Mouse (Mus musculus) liver, embryonic 11.5 days (tissue): ENCODE measurements around the gene Inpp5e. TPM values are rescaled to one million over a fixed set of nuclear protein-coding genes. Genes with fewer than 3 reads are reported as not detected.

Source experiments
- ATAC-seq: fragments of 200-750 bp; cut with Nextera tagmentation; replicated peaks from 2 replicates; pipeline ENCODE4 v1.8.0; 2017; ENCODE audit warnings: moderate number of reproducible peaks, mild to moderate bottlenecking, moderate TSS enrichment, moderate library complexity; ENCODE audit not compliant: low FRiP score
- DNase-seq: peaks from one replicate; pipeline ENCODE4 v3.0.0-alpha.2; 2017; ENCODE audit warnings: low spot score
- H3K27ac ChIP-seq: fragments of 300-500 bp; sonication (generic); 2 replicates; pipeline ENCODE4 v1.5.1; 2014; ENCODE audit warnings: mild to moderate bottlenecking, low read depth, low read length, control low read depth
- H3K27me3 ChIP-seq: fragments of 300-500 bp; sonication (generic); replicated peaks from 2 replicates; pipeline ENCODE4 v1.6.1; 2014; ENCODE audit warnings: low read length, mixed read lengths; ENCODE audit not compliant: control insufficient read depth, insufficient read depth
- H3K36me3 ChIP-seq: fragments of 300-500 bp; sonication (generic); 2 replicates; pipeline ENCODE4 v1.6.1; 2014; ENCODE audit warnings: mild to moderate bottlenecking, low read length, moderate library complexity, mixed read lengths; ENCODE audit not compliant: control insufficient read depth, insufficient read depth
- H3K4me1 ChIP-seq: fragments of 300-500 bp; sonication (generic); replicated peaks from 2 replicates; pipeline ENCODE4 v1.6.1; 2014; ENCODE audit warnings: low read length, mixed read lengths; ENCODE audit not compliant: control insufficient read depth, insufficient read depth
- H3K4me2 ChIP-seq: fragments of 300-500 bp; sonication (generic); 2 replicates; pipeline ENCODE4 v1.6.1; 2014; ENCODE audit warnings: mild to moderate bottlenecking, control low read depth, moderate library complexity
- H3K4me3 ChIP-seq: fragments of 300-500 bp; sonication (generic); 2 replicates; pipeline ENCODE4 v1.5.1; 2014; ENCODE audit warnings: low read depth, low read length, control low read depth
- H3K9ac ChIP-seq: fragments of 300-500 bp; sonication (generic); 2 replicates; pipeline ENCODE4 v1.6.1; 2014; ENCODE audit warnings: low read depth, low read length, control low read depth
- H3K9me3 ChIP-seq: fragments of 300-500 bp; sonication (generic); 2 replicates; pipeline ENCODE4 v1.6.1; 2016; ENCODE audit warnings: low read length, inconsistent platforms, mixed read lengths; ENCODE audit not compliant: control insufficient read depth
- WGBS: fragments of 180-500 bp; shearing (Covaris S2); extraction: QIAGEN DNeasy Blood & Tissue Kit; methylation state at CpG from one replicate; pipeline ENCODE4 v1.1.7; 2014; 5-methylcytosine and 5-hydroxymethylcytosine counted together
- polyA plus RNA-seq: library from polyadenylated mRNA; unstranded; fragments of >200 nt; fragmentation: Nextera tagmentation; extraction: Ambion mirVana; gene quantifications from 2 replicates; pipeline ENCODE4 v1.2.1, GENCODE M21; 2014

Inpp5e gene
- polyA plus RNA-seq, 1 experiment from 2014 or later: 17.7 TPM

DNA sequence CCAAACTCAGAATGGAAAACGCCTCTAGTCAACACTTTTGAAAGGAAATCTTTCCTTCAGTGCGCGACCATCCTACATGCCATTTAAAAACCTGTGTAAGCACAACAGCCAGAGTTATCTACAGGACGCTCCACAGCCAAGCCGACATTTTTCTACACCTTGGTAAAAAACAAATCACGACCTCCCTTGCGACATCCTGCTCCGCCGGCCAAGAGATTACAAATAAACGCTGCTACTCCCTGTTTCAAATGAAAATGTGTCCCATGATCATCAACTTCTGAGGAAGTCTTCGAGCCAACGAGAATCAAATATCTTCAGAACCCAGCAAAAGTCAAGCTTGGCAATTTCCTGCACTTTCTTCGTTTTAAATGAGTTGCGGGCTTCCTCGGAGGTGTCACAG is 35.4 kb upstream of the Inpp5e start:
- ATAC-seq (no peak), DNase-seq (no peak)
- Histone ChIP-seq H3K4me3 (peak overlapping the region; percentile 85), H3K36me3 (peaks cover 22% of the 10 kb centered on the region), H3K9ac (peak overlapping the region; percentile 80), H3K4me2 (peak overlapping the region; percentile 81), H3K9me3 (no peaks in the 10 kb centered on the region), H3K4me1 (peaks cover 27% of the 10 kb centered on the region), H3K27me3 (no peaks in the 10 kb centered on the region), H3K27ac (peak overlapping the region; percentile 75; the same call in 1 of the 2 replicates)
- 3% methylated on average over 15 of the region's 15 CpGs for WGBS

DNA sequence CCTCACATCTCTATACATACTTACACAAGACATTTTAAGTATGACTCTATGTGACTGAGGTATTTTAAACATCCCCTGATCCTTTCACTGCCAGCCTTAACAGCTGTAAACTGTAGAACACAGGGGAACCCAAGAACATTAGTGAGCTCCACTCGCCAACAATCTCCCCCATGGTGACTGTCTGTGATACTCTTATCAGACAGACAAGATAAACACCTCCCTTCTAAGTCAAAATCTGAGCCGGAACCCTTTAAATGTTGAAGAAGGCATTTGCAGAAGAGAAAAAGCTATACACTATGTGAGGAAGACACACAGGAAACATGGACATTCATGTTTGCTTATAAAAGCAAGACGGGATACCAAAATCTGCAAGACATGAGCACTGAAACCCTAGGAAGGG is 34.9 kb upstream of the Inpp5e start:
- Histone ChIP-seq H3K9ac (peak overlapping the region; percentile 80), H3K4me1 (peaks cover 27% of the 10 kb centered on the region), H3K27ac (no peak overlapping the region), H3K4me2 (peak overlapping the region; percentile 81), H3K4me3 (peak overlapping the region; percentile 85), H3K27me3 (no peaks in the 10 kb centered on the region), H3K9me3 (no peaks in the 10 kb centered on the region), H3K36me3 (peaks cover 23% of the 10 kb centered on the region)
- WGBS: 12% methylated on average over 3 of the region's 3 CpGs
- DNase-seq (no peak), ATAC-seq (no peak)

DNA sequence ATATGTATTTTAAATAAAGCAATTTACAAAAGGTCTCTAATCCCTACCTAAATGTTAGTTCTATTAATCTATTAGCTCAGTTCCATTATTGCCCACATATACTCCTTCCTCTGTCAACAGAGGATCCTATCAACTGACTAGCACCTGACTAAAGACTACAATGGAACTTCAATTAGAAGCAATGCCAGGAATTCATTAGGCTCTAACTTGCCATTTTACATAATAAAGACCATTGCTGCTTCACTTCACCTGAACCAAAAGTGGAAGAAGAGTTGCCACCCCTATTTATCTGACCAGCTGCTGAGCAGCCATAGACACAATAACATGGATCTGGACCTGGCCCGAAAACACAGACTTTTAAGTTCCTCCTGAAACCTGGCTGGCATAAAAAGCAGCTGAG is 33.8 kb upstream of the Inpp5e start:
- no peaks in the 10 kb centered on the region for H3K9me3 ChIP-seq
- DNase-seq (no peak), ATAC-seq (no peak)
- H3K4me2 ChIP-seq: peak overlapping the region; percentile 81; the same call in 1 of the 2 replicates
- no peak overlapping the region for H3K27ac ChIP-seq
- H3K27me3 ChIP-seq: no peaks in the 10 kb centered on the region
- WGBS: 87% methylated on average over 1 of the region's 1 CpGs
- peaks cover 29% of the 10 kb centered on the region for H3K4me1 ChIP-seq
- H3K4me3 ChIP-seq: no peak overlapping the region
- no peak overlapping the region for H3K9ac ChIP-seq
- peaks cover 30% of the 10 kb centered on the region for H3K36me3 ChIP-seq

- peaks cover 27% of the 10 kb centered on the region for H3K4me1 ChIP-seq
- ATAC-seq (no peak), DNase-seq (no peak)
- H3K4me3 ChIP-seq: no peak overlapping the region
- H3K27ac ChIP-seq: no peak overlapping the region
- WGBS: 84% methylated on average over 5 of the region's 5 CpGs
- H3K36me3 ChIP-seq: peaks cover 31% of the 10 kb centered on the region
- H3K4me2 ChIP-seq: no peak overlapping the region
- no peaks in the 10 kb centered on the region for H3K9me3 ChIP-seq
- H3K9ac ChIP-seq: no peak overlapping the region
- H3K27me3 ChIP-seq: no peaks in the 10 kb centered on the region
These were observed 32.7 kb upstream of the Inpp5e start for GRCm38 (mm10) chr2:26441688-26442087.

DNA sequence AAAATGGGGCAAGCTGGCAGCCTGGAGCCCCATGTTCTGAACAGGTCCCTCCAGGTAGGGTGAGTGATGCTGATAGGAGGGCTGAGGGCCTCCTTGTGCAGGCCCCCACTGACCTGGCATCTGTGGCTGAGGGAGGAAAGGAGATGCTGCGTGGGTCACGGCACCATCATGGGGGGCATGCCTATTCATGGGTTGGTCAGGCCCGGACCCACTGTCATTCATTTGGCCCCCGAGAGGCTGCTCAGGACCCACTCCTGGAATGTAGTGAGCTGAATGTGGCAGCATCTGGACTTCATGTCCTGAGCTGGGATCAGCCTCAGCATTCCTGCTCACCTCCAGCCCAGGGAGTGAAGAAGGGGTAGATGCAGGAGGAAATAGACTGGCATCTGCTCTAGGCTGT is 32.3 kb upstream of the Inpp5e start:
- Histone ChIP-seq H3K27me3 (no peaks in the 10 kb centered on the region), H3K27ac (no peak overlapping the region), H3K4me1 (peaks cover 23% of the 10 kb centered on the region), H3K9me3 (no peaks in the 10 kb centered on the region), H3K4me2 (no peak overlapping the region), H3K9ac (no peak overlapping the region), H3K4me3 (no peak overlapping the region), H3K36me3 (peaks cover 31% of the 10 kb centered on the region)
- no peak for DNase-seq
- no peak for ATAC-seq
- WGBS: 88% methylated on average over 4 of the region's 4 CpGs

- no peak overlapping the region for H3K27ac ChIP-seq
- peaks cover 38% of the 10 kb centered on the region for H3K36me3 ChIP-seq
- H3K4me1 ChIP-seq: peaks cover 21% of the 10 kb centered on the region
- WGBS: 80% methylated on average over 6 of the region's 6 CpGs
- H3K9ac ChIP-seq: no peak overlapping the region
- no peak for DNase-seq
- ATAC-seq: no peak
- no peak overlapping the region for H3K4me2 ChIP-seq
- no peaks in the 10 kb centered on the region for H3K9me3 ChIP-seq
- H3K27me3 ChIP-seq: no peaks in the 10 kb centered on the region
- H3K4me3 ChIP-seq: no peak overlapping the region
These were observed 30.7 kb upstream of the Inpp5e start for GRCm38 (mm10) chr2:26439671-26440070.

DNA sequence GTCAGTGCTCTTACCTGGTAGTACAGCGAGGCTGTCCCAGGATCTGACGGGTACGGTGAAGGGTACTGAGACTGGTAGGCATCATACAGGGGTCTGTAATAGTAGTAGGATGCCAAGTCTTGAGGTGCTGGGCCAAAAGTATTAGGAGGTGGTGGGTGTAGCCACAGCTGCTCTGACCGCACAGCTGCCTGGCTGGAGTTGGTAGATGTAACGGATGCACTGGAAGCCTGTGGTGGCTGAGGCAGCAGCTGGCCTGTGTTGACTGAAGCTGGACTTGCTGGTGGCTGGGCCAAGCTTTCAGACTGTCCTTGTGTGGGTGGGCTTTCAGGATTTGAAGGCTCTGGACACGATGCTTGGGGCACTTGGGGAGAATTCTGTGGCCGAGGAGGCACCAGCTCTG is 29.4 kb upstream of the Inpp5e start:
- Histone ChIP-seq H3K9me3 (no peaks in the 10 kb centered on the region), H3K36me3 (peaks cover 48% of the 10 kb centered on the region), H3K27me3 (no peaks in the 10 kb centered on the region), H3K4me2 (no peak overlapping the region), H3K9ac (no peak overlapping the region), H3K27ac (no peak overlapping the region), H3K4me1 (peaks cover 13% of the 10 kb centered on the region; the same call in 1 of the 2 replicates), H3K4me3 (no peak overlapping the region)
- no peak for DNase-seq
- WGBS: 94% methylated on average over 7 of the region's 7 CpGs
- ATAC-seq: no peak

DNA sequence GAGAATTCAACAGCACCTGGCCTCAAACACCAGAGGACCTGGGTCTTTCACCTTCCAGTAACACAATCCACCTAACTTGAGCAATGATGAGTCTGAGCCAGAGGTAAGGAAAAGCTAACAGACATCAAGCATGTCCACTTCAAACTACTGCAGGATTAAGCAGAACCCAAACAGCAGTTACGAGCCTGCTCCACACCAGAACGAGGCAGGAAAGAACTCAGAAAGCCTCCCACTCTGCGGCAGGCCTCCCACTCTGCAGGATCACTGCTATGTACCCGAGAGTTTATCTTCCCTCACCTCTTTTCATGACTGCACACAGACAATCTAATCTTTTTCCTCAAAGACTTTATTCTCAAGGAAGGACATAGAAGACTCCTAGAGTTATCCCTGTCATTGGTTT is 28.2 kb upstream of the Inpp5e start:
- no peaks in the 10 kb centered on the region for H3K27me3 ChIP-seq
- peaks cover 54% of the 10 kb centered on the region for H3K36me3 ChIP-seq
- no peak overlapping the region for H3K27ac ChIP-seq
- ATAC-seq (no peak), DNase-seq (no peak)
- H3K4me3 ChIP-seq: no peak overlapping the region
- 68% methylated on average over 4 of the region's 4 CpGs for WGBS
- H3K9me3 ChIP-seq: no peaks in the 10 kb centered on the region
- peak overlapping the region; percentile 11; the same call in 1 of the 2 replicates for H3K9ac ChIP-seq
- no peak overlapping the region for H3K4me2 ChIP-seq
- H3K4me1 ChIP-seq: peaks cover 8% of the 10 kb centered on the region; the same call in 1 of the 2 replicates

DNA sequence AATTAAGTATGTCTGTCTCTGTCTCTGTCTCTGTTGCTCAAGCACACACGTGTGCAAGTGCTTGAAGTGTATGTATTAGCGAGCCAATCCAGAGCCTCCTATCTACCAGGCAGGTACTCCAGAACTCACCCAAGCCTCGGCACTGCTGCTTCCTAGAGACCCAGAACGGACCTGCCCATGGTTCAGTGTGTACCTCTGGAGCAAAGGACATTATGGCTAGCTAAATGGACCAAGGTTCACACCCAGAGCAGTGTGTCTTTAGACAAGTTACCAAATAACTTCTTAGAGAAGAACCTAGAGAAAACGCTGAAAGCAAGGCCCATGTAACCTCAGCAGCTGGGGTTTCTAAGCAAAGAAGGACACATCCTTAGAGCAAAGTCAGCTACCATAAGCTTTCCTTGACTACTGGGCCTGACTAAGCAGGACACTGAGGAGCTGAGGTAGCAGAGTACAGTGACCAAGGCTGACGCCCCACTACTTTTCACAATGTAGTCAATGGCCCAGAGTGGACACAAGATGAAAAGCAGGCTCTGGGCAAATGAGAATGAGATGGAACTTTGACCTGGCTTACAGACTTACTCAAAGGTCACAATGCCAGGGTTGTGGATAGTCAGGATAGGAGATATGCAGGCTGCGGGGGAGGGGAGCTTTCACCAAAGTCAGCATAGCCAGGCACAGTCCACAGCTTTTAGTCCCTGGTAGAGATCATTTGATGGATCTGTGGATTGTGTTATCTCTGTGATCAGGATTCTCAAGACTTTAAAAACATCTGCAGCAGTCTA is 26.0 kb upstream of the Inpp5e start:
- no peak overlapping the region for H3K9ac ChIP-seq
- 83% methylated on average over 7 of the region's 7 CpGs for WGBS
- 0 out of 2 replicates have a peak overlapping the region, but pooled peaks have one; percentile 21 for H3K4me2 ChIP-seq
- peaks cover 51% of the 10 kb centered on the region for H3K36me3 ChIP-seq
- ATAC-seq (peak; percentile 47), DNase-seq (no peak)
- no peaks in the 10 kb centered on the region for H3K9me3 ChIP-seq
- no peaks in the 10 kb centered on the region for H3K27me3 ChIP-seq
- peak overlapping the region; percentile 9; the same call in 1 of the 2 replicates for H3K27ac ChIP-seq
- H3K4me1 ChIP-seq: peaks cover 8% of the 10 kb centered on the region; the same call in 1 of the 2 replicates
- H3K4me3 ChIP-seq: no peak overlapping the region
